Mouse (Mus musculus) CH12.LX (cell line): Measurements from ENCODE around the gene Rfx5.

Source experiments
- CTCF ChIP-seq, 2 experiments: IDR thresholded peaks in 1 of 2; conservative IDR thresholded peaks in 1 of 2; 2 replicates each; pipeline ENCODE4 v1.5.1; 2011 to 2012; ENCODE audit warnings: low read depth in 2 of 2, low read length in 2 of 2, improper control_type of control experiment in 1 of 2, inconsistent platforms in 1 of 2, mild to moderate bottlenecking in 1 of 2, moderate library complexity in 1 of 2
- MAFK ChIP-seq: IDR thresholded peaks from 2 replicates; pipeline ENCODE4 v1.6.1; 2011; ENCODE audit warnings: low read length, improper control_type of control experiment; ENCODE audit not compliant: insufficient replicate concordance
- USF1 ChIP-seq: IDR thresholded peaks from 2 replicates; pipeline ENCODE4 v1.6.1; 2014; ENCODE audit warnings: low read depth, mild to moderate bottlenecking, inconsistent platforms, low read length, improper control_type of control experiment

DNA sequence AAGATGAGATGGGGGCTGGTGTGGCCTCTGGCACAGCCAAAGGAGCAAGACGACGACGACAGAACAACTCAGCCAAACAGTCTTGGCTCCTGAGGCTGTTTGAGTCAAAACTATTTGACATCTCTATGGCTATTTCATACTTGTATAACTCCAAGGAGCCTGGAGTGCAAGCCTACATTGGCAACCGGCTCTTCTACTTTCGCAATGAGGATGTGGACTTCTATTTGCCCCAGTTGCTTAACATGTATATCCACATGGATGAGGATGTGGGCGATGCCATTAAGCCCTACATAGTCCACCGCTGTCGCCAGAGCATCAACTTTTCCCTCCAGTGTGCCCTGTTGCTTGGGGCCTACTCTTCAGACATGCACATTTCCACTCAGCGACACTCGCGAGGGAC is 30.4 kb downstream of the Rfx5 start:
- TF ChIP-seq CTCF (conservative IDR thresholded peaks at IDR 0.05 in 1 of 2, IDR thresholded peaks at IDR 0.05 in 1 of 2; ENCODE audit: low read depth in 2 of 2, low read length in 2 of 2) (no peak), MAFK (no peak), USF1 (no peak)
